Mouse (Mus musculus): ENCODE data around the gene Zbtb11. TPM values are rescaled to one million over a fixed set of nuclear protein-coding genes. Genes with fewer than 3 reads are reported as not detected.

Gene Zbtb11
- polyA plus RNA-seq, 1 experiment from 2014 or later: 14.2 TPM

DNA sequence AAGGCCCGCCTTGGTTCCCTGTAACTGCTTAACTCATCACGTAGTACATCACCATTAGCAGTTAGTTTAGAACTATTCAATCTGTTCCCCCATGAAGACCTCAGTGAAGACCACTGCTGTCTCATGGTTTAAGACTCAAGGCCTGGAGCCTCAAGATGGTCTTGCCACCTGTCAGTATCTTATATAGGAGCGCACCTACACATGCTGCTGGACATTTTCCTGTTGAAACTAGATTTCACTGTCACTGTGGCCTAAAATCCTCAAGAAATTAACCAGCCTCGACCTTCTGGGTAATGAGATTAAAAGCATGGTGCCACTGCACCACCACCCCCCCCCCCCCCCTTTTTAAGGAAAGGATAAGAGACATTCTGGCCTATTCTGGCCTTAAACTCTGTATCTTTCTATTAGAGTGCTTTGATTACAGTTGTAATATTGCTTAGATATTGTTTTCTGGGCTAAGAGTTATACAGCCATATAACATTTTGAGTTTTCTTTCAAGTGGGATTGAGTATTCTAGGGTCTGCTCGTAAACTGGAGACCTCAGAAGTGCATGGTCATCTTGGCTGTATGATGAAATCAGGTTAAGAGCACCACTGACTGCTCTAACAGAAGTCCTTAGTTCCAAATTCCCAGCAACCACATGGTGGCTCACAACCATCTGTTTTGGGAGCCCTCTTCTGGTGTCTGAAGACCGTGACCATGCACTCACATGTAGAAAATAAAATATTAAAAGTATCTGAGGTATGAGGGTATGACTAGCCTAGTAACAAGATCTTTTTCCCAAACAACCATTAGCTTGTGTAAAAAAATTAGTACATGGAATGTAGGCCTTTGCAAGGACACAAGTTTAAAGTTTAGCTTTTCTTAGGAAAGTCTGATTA lies 1.7 kb upstream of the Zbtb11 start:
- Histone ChIP-seq H3K9ac (no peak overlapping the region), H3K4me2 (no peak overlapping the region), H3K36me3 (peaks cover 42% of the 10 kb centered on the region), H3K4me3 (no peak overlapping the region), H3K9me3 (replicated peaks) (no peaks in the 10 kb centered on the region), H3K27ac (ENCODE audit: poor library complexity, severe bottlenecking) (no peak overlapping the region), H3K4me1 (replicated peaks) (peaks cover 22% of the 10 kb centered on the region), H3K27me3 (replicated peaks) (no peaks in the 10 kb centered on the region)
- WGBS: 75% methylated on average over 6 of the region's 6 CpGs
- no peak for ATAC-seq (ENCODE audit: insufficient number of reproducible peaks, low FRiP score)

DNA sequence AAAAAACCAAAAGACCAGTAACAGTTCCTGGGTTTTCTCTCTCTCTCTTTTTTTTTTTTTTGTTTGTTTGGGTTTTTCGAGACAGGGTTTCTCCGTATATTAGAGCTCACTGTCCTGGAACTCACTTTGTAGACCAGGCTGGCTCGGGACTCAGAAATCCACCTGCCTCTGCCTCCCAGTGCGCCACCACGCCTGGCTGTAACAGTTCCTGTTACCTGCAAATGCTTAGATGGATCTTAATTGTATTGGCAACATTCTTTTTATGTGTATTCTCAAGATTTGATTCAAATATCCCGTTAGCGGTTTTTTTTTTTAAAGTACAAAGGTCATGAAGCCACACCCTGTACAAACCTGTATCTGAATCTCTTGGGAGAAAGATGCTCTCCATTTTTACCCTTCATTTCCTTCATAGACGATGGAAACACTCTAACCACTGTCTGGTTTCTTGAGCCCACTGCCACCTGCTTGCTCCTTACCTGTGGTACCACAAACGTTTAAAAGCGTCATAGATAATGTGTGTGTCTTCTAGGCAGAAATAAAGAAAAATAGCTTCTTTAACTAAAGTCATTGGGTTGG lies 969 bp upstream of the Zbtb11 start:
- peak overlapping the region; percentile 48; the same call in 1 of the 2 replicates for H3K27ac ChIP-seq (ENCODE audit: poor library complexity, severe bottlenecking)
- H3K9me3 ChIP-seq (replicated peaks): no peaks in the 10 kb centered on the region
- no peak overlapping the region; the same call in 1 of the 2 replicates for H3K9ac ChIP-seq
- no peaks in the 10 kb centered on the region for H3K27me3 ChIP-seq (replicated peaks)
- H3K4me1 ChIP-seq (replicated peaks): peaks cover 18% of the 10 kb centered on the region
- peak overlapping the region; percentile 72 for H3K4me2 ChIP-seq
- H3K36me3 ChIP-seq: peaks cover 38% of the 10 kb centered on the region
- no peak for ATAC-seq (ENCODE audit: insufficient number of reproducible peaks, low FRiP score)
- peak overlapping the region; percentile 98 for H3K4me3 ChIP-seq
- 54% methylated on average over 10 of the region's 10 CpGs for WGBS

DNA sequence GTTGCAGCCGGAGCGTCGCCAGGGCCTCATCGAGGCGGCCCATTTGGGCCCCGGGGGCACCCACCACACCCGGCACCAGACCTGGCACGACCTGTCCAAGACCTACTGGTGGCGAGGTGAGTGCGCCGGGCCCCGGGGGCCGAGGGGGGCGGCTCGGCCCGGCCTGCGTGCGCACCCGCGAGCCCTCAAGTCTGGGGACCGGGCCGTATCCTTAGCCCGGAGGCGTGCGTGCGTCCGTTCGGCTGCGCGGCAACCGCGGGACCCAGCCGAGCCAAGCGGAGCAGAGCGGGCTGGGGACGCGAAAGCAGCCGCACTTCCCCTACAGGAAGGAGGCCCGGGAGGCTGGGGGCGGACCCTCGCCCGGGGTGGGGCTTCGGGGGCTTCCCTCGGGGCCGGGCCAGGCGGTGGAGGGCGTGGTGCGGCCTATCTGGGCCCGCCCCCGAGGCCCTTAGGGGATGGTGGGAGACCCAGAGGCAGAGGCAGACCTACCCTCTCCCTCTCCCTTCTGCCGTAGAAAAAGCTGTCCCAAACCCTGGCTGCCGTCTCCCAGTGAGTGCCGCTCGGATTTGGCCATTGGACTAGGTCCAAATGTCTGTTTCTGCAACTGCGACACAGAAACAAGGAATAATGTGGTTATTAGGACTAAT lies 696 bp downstream of the Zbtb11 start:
- Histone ChIP-seq H3K27ac (ENCODE audit: poor library complexity, severe bottlenecking) (peak overlapping the region; percentile 90), H3K4me1 (replicated peaks) (peaks cover 15% of the 10 kb centered on the region), H3K4me2 (peak overlapping the region; percentile 72), H3K4me3 (peak overlapping the region; percentile 98), H3K27me3 (replicated peaks) (no peaks in the 10 kb centered on the region), H3K9ac (peak overlapping the region; percentile 95), H3K36me3 (peaks cover 28% of the 10 kb centered on the region), H3K9me3 (replicated peaks) (no peaks in the 10 kb centered on the region)
- WGBS: under 1% methylated on average over 54 of the region's 55 CpGs
- peak; percentile 94 for ATAC-seq (ENCODE audit: insufficient number of reproducible peaks, low FRiP score)

DNA sequence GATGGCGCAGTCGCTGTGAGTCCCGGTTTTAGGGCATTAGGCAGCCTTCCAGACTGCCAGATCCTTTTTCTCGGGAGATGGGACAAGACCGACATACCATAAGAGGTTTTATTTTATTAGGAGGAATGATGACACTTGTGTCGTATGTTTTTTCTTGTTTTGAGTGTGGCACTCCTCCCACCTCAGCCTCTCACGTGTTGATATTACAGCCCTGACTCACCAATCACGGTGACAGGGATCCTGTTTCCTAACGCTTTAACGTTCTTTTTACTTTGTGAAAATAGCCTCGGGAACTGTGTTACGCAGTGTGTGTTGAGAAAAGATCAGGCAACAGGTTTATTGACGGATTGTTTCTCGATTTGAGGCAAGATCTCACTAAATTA lies 1.2 kb downstream of the Zbtb11 start:
- H3K4me3 ChIP-seq: peak overlapping the region; percentile 98

DNA sequence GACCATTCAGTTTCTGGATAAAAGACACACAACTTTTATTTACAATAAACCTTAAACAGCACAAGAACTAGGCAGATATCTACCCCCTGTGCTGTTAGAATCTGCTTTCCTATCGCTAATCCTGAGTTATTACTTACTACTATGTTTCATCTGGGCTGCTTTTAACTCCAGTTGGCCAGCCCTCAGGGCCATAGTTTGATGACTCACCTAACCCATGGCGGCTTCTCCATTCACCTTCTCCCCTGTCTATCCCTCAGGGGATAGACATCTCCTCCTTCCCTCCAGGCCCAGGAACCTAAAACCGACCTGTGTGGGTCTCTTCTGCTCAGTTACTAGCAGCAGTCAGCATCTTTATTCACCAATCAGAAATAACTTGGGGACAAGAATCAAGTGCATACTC lies 12.3 kb downstream of the Zbtb11 start:
- Histone ChIP-seq H3K9ac (no peak overlapping the region), H3K27ac (ENCODE audit: poor library complexity, severe bottlenecking) (no peak overlapping the region), H3K4me1 (replicated peaks) (no peaks in the 10 kb centered on the region), H3K9me3 (replicated peaks) (no peaks in the 10 kb centered on the region), H3K4me2 (no peak overlapping the region), H3K4me3 (no peak overlapping the region), H3K27me3 (replicated peaks) (no peaks in the 10 kb centered on the region), H3K36me3 (peaks cover 42% of the 10 kb centered on the region)
- WGBS: 92% methylated on average over 3 of the region's 3 CpGs
- no peak for ATAC-seq (ENCODE audit: insufficient number of reproducible peaks, low FRiP score)

More for the DNA sequence above, 1.2 kb downstream of the Zbtb11 start:
- ATAC-seq (ENCODE audit: insufficient number of reproducible peaks, low FRiP score): 0 out of 2 replicates have a peak, but pooled peaks have one; percentile 33
- Histone ChIP-seq H3K9me3 (replicated peaks) (no peaks in the 10 kb centered on the region), H3K9ac (peak overlapping the region; percentile 95), H3K27ac (ENCODE audit: poor library complexity, severe bottlenecking) (peak overlapping the region; percentile 90; the same call in 1 of the 2 replicates), H3K36me3 (peaks cover 23% of the 10 kb centered on the region), H3K4me2 (peak overlapping the region; percentile 72), H3K27me3 (replicated peaks) (no peaks in the 10 kb centered on the region), H3K4me1 (replicated peaks) (peaks cover 15% of the 10 kb centered on the region)
- 9% methylated on average over 14 of the region's 14 CpGs for WGBS

DNA sequence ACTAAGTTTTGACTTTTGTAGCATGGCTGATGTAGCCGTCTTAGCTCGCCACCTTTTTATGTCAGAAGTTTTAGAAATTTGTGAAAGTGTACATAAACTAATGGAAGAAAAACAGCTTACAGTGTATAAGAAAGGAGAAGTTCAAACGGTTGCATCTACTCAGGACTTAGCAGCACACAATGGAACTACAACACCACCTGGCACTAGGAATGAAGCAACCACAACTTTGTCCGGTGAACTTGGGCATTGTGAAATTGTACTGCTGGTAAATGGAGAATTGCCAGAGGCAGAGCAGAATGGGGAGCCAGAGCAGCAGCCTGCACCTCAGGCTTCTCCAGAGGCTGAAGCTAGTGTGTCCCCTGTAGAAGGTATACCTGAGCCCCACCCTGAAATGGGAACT lies 16.6 kb downstream of the Zbtb11 start:
- Histone ChIP-seq H3K4me1 (replicated peaks) (no peaks in the 10 kb centered on the region), H3K27me3 (replicated peaks) (no peaks in the 10 kb centered on the region), H3K4me2 (no peak overlapping the region), H3K9me3 (replicated peaks) (no peaks in the 10 kb centered on the region), H3K9ac (no peak overlapping the region), H3K27ac (ENCODE audit: poor library complexity, severe bottlenecking) (no peak overlapping the region), H3K4me3 (no peak overlapping the region), H3K36me3 (peaks cover 33% of the 10 kb centered on the region)
- no peak for ATAC-seq (ENCODE audit: insufficient number of reproducible peaks, low FRiP score)
- 85% methylated on average over 4 of the region's 4 CpGs for WGBS

DNA sequence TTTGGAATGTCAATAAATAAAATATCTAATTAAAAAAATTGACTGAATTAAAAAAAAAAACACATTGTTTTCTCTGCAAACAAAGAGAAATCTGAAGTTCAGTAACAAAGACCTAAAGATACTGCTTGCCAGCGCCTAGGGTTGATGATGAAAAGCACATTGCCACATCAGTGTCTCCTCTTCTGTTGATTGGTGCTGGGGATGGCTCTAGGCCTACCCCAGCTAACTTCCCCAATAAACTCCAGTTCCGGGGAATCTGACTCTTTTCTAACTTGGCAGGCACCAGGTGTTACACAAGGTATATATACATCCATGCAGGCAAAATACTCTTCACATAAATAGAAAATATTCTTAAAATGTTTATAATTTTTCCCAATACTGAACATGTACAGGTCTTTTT lies 20.6 kb downstream of the Zbtb11 start:
- no peaks in the 10 kb centered on the region for H3K27me3 ChIP-seq (replicated peaks)
- no peaks in the 10 kb centered on the region for H3K4me1 ChIP-seq (replicated peaks)
- no peak overlapping the region for H3K9ac ChIP-seq
- H3K27ac ChIP-seq (ENCODE audit: poor library complexity, severe bottlenecking): no peak overlapping the region
- no peak overlapping the region for H3K4me3 ChIP-seq
- no peak for ATAC-seq (ENCODE audit: insufficient number of reproducible peaks, low FRiP score)
- no peaks in the 10 kb centered on the region for H3K9me3 ChIP-seq (replicated peaks)
- WGBS: 94% methylated on average over 2 of the region's 2 CpGs
- no peak overlapping the region for H3K4me2 ChIP-seq
- peaks cover 43% of the 10 kb centered on the region for H3K36me3 ChIP-seq

DNA sequence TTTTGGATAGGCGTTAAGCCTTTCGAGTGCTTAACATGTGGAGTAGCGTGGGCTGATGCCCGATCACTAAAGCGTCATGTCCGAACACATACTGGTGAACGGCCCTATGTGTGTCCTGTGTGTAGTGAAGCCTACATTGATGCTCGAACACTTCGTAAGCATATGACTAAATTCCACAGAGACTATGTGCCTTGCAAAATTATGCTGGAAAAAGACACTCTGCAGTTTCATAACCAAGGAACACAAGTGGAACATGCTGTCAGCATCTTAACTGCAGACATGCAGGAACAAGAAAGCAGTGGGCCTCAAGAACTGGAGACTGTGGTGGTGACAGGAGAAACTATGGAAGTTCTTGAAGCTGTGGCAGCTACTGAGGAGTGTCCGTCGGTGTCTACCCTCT lies 33.1 kb downstream of the Zbtb11 start:
- Histone ChIP-seq H3K9me3 (replicated peaks) (no peaks in the 10 kb centered on the region), H3K4me3 (no peak overlapping the region), H3K4me2 (no peak overlapping the region), H3K27ac (ENCODE audit: poor library complexity, severe bottlenecking) (no peak overlapping the region), H3K4me1 (replicated peaks) (no peaks in the 10 kb centered on the region), H3K9ac (no peak overlapping the region), H3K27me3 (replicated peaks) (no peaks in the 10 kb centered on the region), H3K36me3 (peaks cover 52% of the 10 kb centered on the region)
- ATAC-seq (ENCODE audit: insufficient number of reproducible peaks, low FRiP score): no peak
- 93% methylated on average over 11 of the region's 11 CpGs for WGBS

DNA sequence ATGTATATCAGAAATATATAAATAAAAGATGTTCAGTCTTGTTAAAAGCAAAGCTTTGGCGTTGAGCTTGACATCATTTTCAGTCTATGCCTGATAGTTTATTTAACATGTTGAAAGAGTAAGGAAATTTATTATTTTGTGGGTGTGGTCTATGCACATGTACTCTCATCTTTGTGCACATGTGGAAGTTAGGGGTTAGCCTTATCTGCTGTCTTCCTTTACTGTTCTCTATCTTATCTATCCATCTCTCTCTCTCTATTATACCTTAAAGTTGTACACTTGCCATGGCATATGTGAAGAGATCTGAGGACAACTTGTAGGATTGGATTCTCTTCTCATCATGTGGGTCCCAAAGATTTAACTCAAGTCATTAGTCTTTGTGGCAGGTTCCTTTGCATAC lies 35.2 kb downstream of the Zbtb11 start:
- Histone ChIP-seq H3K36me3 (peaks cover 56% of the 10 kb centered on the region), H3K9me3 (replicated peaks) (no peaks in the 10 kb centered on the region), H3K4me3 (no peak overlapping the region), H3K27me3 (replicated peaks) (no peaks in the 10 kb centered on the region), H3K4me2 (no peak overlapping the region), H3K9ac (no peak overlapping the region), H3K4me1 (replicated peaks) (no peaks in the 10 kb centered on the region), H3K27ac (ENCODE audit: poor library complexity, severe bottlenecking) (no peak overlapping the region)
- ATAC-seq (ENCODE audit: insufficient number of reproducible peaks, low FRiP score): no peak
- 98% methylated on average over 1 of the region's 1 CpGs for WGBS

DNA sequence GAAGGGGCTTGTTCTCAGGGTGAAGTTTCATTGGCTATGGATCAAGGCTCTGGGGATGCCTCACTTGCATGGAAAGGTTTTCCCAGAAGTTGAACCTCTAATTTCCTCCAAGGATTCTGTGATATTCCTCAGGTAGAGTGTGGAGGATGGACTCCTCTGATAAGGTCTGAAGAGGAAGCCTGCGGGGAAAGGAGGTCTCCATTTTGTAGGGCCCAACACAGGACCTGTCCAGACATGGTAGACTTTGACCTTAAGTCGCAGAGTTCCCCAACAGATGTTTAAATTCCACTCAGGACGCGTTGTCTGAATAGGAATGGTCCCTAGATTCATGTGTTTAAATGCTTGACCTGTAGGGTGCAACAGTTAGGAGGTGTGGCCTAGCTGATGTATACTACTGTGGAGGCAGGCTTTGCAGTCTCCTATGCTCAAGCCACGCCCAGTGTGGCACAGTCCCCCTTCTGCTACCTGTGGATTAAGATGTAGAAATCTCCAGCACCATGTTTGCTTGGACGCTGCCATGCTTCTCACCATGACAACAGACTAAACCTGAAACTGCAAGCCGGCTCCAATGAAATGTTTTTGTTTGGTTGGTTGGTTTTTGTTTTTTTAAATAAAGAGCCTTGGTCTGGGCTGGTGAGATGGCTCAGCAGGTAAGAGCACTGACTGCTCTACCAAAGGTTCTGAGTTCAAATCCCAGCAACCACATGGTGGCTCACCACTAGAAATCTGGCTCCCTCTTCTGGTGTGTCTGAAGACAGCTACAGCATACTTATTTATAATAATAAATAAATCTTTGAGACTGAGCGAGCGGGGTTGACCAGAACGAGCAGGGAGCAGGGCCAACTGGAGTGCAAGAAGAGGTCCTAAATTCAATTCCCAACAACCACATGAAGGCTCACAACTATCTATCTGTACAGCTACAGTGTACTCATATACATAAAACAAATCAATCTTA lies 39.4 kb downstream of the Zbtb11 start:
- Histone ChIP-seq H3K27me3 (replicated peaks) (no peaks in the 10 kb centered on the region), H3K36me3 (peaks cover 47% of the 10 kb centered on the region), H3K4me3 (no peak overlapping the region), H3K4me2 (no peak overlapping the region), H3K9me3 (replicated peaks) (no peaks in the 10 kb centered on the region), H3K4me1 (replicated peaks) (no peaks in the 10 kb centered on the region), H3K27ac (ENCODE audit: poor library complexity, severe bottlenecking) (no peak overlapping the region), H3K9ac (no peak overlapping the region)
- 89% methylated on average over 10 of the region's 10 CpGs for WGBS
- no peak for ATAC-seq (ENCODE audit: insufficient number of reproducible peaks, low FRiP score)

Data from heart, embryonic 12.5 days (tissue).